Mouse (Mus musculus) ES-Bruce4 (cell line): ENCODE data around the gene Trappc6b.

Source experiments
- CTCF ChIP-seq: IDR thresholded peaks from one replicate; pipeline ENCODE4 v1.8.1; 2011; ENCODE audit warnings: low read depth, low read length
- EP300 ChIP-seq: IDR thresholded peaks from 2 replicates; pipeline ENCODE4 v1.6.1; 2011; ENCODE audit warnings: low read depth, low read length; ENCODE audit not compliant: insufficient read depth

DNA sequence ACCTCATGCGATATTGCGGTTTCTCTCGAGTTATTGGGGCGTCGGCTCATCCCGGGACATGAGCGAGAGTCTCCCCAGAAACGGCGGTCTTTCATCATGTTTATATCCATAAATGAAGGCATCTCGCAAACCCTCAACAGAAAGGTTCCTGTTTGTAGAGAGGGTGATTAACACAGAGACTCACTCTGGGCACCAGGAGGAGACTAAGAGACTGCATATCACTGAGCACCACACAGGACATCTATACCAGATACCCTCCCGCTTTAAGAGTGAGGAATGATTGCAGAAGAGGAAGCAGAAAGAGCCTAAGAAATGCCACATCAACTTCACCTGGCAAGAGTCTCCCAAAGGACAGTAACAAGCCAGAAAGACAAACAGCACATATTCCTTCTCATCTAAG lies 5.0 kb downstream of the Trappc6b start:
- TF ChIP-seq EP300 = no peak
- no peak for TF ChIP-seq CTCF
